Mouse (Mus musculus): ENCODE data around the gene Fam173a.
A peak's percentile ranks its signal among the peaks of the same experiment; 100 is the strongest.

DNA sequence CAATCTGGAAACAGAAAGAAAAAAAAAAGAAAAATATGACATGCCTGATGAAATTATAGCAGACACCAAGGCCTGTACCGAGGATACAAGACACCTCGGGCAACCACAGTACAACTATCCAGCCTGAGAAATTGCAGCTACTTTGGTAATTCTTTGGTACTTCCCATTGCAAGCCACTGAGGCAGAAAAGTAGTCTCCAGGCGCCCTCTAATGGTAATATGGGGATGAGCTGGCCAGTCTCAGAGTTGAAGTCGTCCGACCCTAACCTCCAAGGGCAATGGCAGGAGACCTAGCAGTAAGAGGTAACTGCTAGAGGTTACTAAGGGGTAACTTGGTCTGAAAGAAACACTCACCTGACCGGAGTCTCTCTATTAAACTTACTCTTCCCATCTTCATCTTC, 8.3 kb upstream of the Fam173a start:
- TF ChIP-seq POLR2A (IDR thresholded peaks at IDR 0.05; ENCODE audit: borderline replicate concordance, low read depth, low read length) (no peak), CTCF (IDR thresholded peaks at IDR 0.05; ENCODE audit: low read depth, low read length) (peak; percentile 55)

Measured in bone marrow macrophage, adult 2 months (primary cell).